Mouse (Mus musculus): ENCODE results near the gene Klhdc4.
A peak's percentile ranks its signal among the peaks of the same experiment; 100 is the strongest.

Klhdc4 gene

DNA sequence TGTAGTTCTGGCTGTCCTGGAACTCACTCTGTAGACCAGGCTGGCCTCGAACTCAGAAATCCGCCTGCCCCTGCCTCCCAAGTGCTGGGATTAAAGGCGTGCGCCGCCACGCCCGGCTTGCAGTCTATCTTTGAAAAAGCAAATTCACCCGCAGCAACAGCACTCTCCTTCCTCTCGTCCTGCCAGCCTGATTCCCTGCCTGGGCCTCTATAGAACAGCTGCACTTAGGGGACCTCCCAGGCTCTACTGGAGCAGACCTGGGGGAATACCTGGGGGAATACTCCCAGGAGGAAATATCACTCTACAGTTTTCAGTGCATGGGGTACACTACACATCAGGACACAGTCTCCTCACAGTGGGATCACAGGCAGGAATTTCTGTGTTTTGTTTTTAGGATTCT is 19.9 kb upstream of the Klhdc4 start:
- no peak for DNase-seq (ENCODE audit: low spot score in 2 of 2)

DNA sequence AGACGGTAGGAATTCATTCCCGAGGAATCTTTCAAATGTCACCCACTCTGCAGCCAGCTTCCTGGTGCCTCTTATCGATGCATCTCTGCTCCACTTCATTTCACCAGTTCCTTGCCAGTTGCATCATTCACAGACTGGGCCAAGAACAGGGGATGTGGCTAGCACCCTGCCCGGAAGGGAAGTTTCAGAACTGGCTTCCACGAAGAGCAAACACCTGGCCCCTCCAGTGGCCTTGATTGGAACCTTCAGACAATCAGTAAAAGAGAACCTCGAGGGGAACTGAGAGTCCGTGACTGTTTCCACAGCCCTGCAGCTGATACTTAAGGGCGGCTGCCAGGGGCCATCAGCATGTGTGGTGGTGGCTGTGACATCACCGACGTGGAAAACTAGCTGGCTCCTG is 19.1 kb upstream of the Klhdc4 start:
- DNase-seq (ENCODE audit: low spot score in 2 of 2) = no peak

DNA sequence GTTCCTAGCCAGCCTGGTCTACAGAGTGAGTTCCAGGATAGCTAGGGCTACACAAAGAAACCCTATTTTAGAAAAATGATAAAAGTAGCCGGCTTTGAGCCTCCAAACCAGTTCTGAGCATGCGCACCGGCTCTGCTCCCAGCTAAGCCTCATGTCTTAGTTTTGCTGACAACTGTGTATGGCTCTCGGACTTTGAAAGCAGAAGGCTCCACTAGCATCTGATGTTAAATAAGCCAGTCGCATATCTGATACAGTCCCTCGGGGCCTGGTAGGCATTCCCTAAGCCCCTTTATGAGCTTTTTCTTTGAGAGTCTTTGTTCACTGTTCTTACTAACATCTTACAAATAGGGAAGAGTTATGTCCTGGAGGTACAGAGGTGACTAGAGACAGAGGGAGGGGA is 18.6 kb upstream of the Klhdc4 start:
- no peak for DNase-seq (ENCODE audit: low spot score in 2 of 2)

DNA sequence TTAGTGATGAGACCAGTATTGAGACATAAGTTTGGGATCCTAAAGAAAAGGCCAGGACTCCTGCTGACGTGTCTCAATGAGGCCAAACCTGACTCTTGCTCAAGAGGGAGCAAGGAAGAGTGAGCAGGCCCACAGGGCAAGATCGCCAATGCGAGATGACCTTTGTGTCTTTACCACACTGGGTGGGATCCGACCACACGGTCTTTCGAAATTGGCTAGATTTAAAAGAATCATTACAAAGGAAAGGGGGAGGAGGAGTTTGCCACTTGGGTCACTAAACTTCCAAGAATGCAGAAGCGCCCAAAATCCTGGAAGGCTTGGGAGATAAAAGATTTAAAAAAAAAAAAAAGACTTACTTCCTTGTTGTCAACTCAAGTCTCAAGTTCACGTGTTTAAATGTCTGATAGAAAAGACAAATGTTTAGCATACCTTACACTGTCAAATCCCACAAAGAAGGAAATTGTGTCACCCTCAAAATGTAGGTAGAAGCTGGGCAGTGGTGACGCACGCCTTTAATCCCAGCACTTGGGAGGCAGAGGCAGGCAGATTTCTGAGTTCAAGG is 18.0 kb upstream of the Klhdc4 start:
- DNase-seq (ENCODE audit: low spot score in 2 of 2) = no peak

DNA sequence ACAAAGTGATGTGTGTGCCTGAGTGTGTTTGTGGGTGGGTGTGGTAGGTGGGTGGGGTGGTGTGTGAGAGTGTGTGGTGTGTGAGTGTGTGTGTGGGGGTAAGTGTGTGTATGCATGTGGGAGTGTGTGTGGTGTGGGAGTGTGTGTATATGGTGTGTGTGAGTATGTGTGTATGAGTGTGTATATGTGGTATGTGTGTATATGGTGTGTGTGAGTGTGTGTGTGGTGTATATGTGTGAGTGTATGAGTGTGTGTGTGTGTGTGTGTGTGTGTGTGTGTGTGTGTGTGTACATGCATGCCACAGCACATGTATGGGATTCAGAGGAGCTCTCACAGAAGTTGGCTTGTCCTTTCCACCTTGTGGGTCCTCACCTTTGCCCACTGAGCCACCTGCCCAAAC is 17.4 kb upstream of the Klhdc4 start:
- DNase-seq (ENCODE audit: low spot score in 2 of 2) = no peak

DNA sequence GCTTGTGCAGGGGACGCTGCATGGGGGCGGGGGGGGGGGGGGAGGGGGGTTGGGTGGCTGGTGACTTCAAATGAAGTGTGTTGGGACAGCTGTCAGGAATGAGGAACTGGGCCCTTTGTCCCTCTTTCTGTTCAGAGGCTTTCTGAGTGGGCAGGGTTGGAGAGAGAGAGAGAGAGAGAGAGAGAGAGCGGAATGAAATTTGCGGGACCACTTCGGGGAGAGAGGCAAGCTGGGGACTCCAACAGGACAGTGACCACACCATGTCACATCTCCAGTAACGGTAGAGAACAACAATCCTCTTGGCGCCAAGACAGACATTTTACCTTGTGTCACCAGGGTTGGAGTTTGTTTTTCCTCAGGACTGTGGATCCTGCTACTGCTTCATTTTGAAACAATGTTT is 15.4 kb upstream of the Klhdc4 start:
- no peak for DNase-seq (ENCODE audit: low spot score in 2 of 2)

DNA sequence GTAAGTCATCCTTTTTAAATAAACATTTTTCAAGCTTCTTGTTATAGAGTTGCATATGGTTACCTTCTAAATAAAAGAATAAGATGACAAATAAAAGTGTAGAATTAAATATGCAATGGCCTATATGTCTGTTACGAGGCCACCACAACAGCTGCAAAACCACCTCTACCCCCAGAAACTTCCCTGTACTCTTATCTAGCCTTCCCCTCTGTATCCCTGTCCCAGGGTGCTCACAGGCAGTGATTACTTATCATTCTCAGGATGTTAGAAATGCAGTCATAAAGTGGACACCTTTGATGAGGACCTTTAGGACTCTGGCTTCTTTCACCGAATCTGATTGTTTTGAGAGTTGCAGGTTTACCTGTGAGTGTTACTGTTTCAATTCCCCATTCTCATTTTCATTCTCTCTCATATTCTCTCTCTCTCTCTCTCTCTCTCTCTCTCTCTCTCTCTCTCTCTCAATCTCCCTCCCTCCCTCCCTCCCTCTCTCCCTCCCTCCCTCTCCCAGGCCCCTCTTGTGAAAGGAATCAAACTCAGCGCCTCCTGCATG is 13.9 kb upstream of the Klhdc4 start:
- DNase-seq (ENCODE audit: low spot score in 2 of 2) = no peak

DNA sequence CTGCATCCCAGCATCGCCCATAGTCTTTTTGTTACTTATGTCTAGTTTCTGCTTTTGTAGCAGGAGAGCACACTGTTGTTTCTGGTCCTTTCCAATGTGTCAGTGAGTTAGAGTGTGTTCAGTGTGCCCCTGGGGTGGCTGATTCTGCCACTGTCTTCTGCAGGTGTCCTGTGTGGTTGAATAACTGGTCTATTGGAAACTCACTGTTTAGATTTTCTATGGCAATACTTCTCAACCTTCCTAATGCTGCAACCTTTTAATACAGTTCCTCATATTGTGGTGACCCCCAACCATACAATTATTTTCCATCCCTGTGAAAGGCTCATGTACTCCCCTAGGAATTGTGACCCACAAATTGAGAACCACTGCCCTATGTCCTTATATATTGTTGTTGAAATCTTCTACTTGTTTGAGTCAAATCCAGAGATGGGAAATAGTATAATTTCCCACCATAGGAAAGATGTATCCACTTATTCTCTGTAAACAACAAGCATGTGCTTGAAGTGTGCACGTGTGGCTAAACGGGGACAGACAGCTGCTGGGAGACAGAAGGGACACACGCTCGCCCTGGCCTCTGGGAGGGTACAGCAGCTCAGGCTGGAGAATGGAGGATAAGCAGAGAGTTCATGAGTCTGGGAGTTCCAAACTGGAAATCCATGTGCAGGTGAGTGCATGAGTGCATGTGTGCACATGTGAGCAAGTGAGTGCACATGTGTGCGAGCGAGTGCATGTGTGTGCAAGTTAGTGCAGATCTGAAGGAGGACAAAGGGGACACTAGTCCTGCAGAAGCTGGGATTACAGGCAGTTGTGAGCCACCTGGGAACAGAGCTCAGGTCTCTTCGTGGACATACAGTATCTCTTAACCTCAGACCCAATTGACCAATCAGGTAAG is 12.9 kb upstream of the Klhdc4 start:
- no peak for DNase-seq (ENCODE audit: low spot score in 2 of 2)

DNA sequence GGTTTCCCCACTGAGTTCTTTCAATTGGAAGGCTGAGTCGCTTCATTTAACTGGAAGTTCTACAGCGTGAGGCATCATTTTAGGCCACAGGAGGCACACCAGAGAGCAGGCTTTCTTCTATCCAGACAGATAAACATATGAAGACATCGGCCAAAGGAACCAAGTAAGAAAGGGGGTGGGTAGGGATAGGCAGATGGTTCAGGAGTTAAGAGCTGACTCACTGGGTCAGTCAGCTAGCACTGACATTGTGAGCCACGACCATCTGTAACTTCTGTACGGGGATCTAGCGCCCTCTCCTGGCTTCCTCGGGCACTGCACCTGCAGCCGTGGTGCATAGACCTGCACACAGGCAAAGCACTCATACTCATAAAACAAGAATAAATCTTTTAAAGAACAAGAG is 11.9 kb upstream of the Klhdc4 start:
- peak in 1 of 2 experiments; percentile 63 for DNase-seq (ENCODE audit: low spot score in 2 of 2)

DNA sequence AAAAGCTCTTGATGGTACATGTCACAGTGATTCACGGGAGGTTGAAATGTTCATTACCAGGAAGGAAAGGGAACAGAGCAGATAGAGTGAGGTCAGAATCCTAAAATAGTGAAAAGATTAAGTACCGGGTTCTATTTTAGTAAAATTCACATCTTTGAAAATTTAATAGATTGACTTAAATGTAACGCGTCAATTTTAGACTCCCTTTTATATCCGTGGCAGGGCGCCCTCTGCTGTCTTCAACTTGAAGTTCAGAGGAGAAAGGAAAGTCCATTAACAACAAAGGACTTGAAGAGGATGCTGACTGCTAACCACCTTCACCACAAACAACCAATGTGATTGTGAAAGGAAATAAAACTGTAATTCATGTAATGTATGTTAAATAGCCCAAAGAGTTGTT is 3.1 kb upstream of the Klhdc4 start:
- DNase-seq (ENCODE audit: low spot score in 2 of 2) = peak in 1 of 2 experiments; percentile 63

DNA sequence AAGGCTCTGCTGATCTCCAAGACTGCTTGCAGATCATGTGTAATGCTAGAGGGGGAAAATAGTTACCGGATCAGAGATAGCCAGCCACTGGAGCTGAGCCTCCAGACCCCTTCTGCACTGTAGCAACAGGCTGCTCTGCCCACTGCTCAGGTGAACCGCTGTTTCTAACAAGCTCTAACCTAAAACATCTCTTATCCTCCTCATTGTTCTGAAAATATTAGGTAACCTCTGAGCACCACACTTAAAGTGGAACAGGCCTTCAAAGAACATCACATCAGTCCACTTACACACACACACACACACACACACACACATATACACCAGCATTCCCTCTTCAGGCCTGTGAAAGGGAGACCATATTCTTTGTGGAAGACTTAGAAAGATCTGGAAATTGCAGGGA is 2.7 kb upstream of the Klhdc4 start:
- no peak for DNase-seq (ENCODE audit: low spot score in 2 of 2)

DNA sequence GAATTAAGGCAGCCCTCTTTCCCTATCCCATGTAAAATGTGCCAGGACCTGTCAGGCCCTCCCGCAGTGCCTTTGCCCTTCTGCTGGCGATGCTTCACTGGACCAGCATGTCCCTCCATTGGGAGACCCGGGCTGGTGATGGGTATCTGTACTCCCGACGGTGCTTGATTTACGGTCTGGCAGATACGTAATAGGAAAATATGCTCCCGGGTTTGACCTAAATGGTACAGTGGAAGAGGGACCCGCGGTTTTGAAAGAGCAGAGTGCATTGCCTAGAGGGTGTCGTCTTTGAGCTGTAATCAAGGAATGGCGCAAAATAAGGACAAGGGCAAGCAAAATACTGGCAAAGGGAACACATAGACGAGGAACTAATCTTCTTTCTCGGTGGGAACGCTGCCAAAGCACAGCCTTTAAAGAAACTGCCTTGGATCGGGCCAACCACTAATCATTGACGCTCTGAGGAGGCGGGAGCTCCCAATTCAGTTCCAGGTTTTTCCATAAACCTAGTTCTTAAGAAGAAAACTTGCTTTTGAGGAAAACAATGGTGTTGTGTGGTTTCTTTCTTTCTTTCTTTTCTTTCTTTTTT is 501 bp upstream of the Klhdc4 start:
- no peak for DNase-seq (ENCODE audit: low spot score in 2 of 2)

DNA sequence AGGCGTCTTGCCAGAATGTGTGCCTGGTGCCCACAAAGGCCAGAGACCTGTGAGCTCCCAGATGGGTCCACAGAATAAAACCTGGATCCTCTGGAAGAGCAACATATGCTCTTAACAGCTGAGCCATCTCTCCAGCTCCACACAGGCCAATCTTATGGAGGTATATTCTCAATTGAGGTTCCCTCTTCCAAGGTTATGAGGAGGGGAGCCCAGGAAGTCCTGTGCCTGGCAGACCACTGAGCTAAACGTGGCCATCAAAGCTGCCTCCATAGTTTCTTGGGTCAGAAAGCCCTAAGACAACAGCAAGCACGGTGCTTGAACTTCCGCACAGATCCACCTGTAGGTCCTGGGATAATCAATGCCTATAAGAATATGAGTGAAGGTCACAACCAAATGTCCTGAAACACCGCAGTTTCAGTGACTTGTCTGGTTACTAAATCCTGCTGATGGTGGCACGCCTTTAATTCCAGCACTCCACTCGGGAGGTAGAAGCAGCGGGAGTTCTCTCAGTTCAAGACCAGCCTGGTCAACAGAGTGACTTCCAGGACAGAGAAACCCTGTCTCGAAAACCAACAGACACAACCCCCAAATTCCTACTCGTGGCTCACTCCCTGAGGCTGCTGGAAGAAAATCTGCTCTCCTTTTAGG is 869 bp downstream of the Klhdc4 start:
- no peak for DNase-seq (ENCODE audit: low spot score in 2 of 2)

DNA sequence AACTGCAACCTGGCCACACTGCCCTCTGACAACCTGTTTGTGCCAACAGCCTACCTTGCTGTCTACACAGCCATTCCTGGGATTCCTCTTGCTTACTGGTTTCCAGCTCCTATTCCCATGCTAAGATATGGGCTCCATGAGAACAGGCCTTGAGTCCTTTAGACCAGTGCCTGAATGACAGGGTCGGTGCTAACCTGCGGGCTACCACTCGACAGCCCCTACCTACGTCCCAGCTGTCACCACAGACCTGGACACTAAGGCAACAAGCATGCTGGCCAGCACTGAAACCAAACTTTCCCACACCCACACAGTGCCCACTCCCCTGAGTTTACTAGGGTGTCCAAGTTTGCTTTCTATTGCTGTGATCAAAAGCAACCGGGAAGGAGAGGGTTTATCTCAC is 1.6 kb downstream of the Klhdc4 start:
- no peak for DNase-seq (ENCODE audit: low spot score in 2 of 2)

DNA sequence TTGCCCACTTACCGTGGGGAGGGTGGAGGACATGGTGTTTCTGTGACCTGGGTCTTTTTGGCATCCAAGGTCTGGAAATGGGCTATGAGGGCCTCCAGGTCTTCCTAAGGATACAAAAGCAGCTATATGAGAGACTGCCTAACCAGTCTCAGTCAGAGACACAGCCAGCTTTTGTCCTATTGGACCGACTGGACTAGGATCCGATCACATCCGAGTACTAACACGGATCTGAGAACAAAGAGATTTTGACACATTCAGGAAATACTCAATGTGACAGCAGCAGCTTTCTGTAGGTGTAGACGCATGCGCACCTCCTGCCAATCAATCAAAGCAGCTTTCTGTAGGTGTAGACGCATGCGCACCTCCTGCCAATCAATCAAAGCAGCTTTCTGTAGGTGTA is 7.6 kb downstream of the Klhdc4 start:
- no peak for DNase-seq (ENCODE audit: low spot score in 2 of 2)

DNA sequence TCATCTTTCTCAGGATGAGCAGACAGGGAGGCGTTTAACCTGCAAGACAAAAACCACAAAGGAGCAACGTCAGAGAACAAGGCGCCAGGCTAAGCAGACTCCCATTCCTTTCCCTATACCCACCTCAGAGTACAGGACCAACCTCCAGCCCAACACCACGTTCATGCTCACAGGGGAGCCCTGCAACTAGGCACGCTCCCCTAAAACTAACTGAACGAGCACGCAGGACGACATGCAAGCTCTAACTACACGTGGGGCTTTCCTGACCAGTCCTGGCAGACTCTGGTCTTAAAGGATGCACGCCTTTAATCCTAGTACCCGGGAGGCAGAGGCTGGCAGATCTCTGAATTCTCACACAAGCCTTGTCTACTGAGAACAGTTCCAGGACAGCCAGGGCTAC is 8.0 kb downstream of the Klhdc4 start:
- no peak for DNase-seq (ENCODE audit: low spot score in 2 of 2)

DNA sequence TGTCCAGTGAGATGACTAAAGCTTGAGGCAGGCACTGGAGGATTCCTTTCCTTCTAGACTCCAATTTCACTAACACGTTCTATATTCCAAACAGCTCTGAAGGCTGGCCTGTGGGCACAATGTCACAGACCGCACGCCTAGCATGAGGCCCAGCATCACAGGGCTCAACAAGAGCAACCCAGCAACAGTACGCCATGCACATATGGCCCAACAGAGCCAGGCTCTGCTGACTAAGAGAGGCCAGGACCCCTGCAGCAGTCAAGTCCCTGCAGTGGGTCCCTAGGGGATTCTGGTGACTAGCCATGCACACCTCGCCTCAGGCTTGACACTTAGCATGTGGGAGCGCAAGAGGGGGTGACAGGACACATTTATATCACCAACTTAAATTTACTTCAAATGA is 8.5 kb downstream of the Klhdc4 start:
- DNase-seq (ENCODE audit: low spot score in 2 of 2) = no peak

DNA sequence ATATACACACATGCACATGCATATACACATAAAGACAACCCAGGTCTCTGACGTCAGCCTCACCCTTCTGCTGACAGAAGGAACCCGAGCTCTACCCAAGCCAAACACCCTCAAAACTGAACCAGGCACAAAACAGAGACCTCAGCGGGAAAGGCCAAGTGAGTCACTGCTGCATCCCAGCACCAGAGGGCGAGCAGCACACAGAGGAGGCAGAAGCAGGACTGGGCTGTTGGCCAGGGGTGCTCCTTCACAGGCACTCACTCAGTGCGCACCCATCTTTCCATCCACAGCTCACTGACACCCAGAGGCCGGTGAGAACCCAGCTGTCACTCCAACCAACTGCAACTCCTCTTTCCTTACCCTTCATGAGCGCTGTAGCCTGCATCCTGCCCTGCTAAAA is 11.1 kb downstream of the Klhdc4 start:
- no peak for DNase-seq (ENCODE audit: low spot score in 2 of 2)

DNA sequence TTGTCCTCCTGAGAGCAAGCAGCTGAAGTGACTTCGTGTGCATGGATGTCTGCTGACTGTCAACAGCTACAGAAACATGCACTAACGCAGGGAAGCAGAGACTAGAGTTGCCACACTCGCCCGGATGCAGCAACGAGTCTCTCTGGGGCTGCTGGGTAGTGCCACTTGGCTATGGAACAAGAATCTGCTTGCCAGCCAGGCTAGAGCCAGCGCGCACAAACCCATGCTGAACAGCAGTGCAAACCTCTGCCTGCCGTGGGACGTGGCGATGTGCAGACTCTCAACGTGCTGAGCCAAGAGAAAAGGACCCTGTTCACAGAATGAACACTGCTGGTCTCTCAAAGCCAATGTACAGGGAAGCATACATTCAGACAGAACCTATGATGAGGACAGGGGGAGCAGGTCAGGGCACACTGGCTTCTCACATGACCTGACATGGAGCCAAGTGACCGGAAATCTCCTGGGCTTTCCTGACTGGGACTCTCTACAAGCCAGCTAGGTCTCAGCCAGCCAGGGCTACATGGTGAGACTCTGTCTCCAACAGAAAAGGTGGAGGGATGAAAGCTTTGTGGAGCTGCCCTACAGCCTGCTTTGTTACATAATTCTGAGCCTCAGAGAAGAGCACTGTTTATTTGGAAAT is 17.3 kb downstream of the Klhdc4 start:
- DNase-seq (ENCODE audit: low spot score in 2 of 2) = no peak

DNA sequence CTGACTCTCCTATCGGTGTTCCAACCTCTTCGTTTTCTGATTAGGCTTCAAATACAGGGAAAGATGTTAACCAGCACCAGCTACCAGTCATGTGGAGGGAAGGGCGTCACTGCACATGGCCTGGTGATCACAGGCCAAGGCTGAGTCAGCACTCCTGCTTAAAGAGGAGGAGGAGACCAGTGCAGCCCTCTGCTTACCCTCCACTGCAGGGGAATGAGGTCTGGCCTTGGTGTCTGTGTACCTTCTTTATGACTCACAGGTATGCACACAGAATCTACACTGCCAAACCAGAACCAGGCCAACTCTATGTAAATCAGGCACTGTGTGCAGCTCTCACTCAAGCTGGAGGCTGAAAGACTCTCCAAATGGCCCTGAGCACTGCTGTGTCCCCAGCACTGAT is 17.9 kb downstream of the Klhdc4 start:
- no peak for DNase-seq (ENCODE audit: low spot score in 2 of 2)

DNA sequence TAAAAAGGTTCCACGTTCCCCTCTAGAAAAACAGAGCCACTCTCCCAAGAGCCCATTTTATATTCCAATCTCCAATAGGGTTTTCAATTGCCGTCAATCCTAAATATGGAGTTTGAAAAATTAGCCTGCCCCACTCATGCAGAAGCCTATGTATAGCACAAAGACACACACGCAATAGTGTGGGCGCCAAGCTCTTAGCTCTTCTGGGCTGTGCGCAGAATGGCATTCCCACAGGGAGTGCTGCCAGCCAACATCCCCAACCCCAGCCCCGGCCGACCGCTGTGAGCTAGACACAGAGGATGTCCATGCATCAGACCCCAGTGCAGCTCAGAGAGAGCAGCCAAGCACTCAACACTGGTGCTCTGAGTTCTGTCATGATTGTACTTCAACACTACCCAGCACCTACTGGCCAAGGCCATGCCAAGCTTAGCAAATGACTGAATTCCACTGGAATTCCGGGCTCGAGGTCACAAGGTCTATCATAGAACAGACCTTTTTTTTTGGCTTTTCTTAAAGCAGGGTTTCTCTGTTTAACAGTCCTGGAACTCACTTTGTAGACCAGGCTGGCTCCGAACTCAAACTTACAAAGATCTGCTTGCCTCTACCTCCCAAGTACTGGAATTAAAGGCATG is 19.7 kb downstream of the Klhdc4 start:
- DNase-seq (ENCODE audit: low spot score in 2 of 2) = no peak
